Mouse (Mus musculus): ENCODE measurements at regions not wholly inside any gene's neighbourhood (a gene's known extent, or its start where the extent isn't known, plus 50 kb on each side); places are given as distances from the start of the nearest gene placed in this dataset.
A peak's percentile ranks its signal among the peaks of the same experiment; 100 is the strongest.

GRCm38 (mm10) chr3:113811790-113812189 is 181.8 kb upstream of the Rnpc3 start:
- Histone ChIP-seq H3K9ac (replicated peaks; ENCODE audit: low read length) (no peak overlapping the region), H3K27ac (no peak overlapping the region), H3K27me3 (ENCODE audit: insufficient read depth, low read length) (no peaks in the 10 kb centered on the region), H3K4me2 (ENCODE audit: low read depth, low read length) (no peak overlapping the region), H3K9me3 (ENCODE audit: low read length) (no peaks in the 10 kb centered on the region), H3K36me3 (ENCODE audit: insufficient read depth, low read length) (no peaks in the 10 kb centered on the region), H3K4me3 (ENCODE audit: low read length) (no peak overlapping the region), H3K4me1 (ENCODE audit: insufficient read depth, low read length) (no peaks in the 10 kb centered on the region)
- DNase-seq (ENCODE audit: low spot score) = peak; percentile 57
- WGBS = 59% methylated on average over 6 of the region's 6 CpGs
- TF ChIP-seq CTCF (IDR thresholded peaks at IDR 0.05; ENCODE audit: low read depth) = no peak
- ATAC-seq = peak; percentile 68

GRCm38 (mm10) chr3:113859421-113859820 is 170.9 kb upstream of the Col11a1 start:
- ATAC-seq = no peak

GRCm38 (mm10) chr3:113860005-113860404 is 170.3 kb upstream of the Col11a1 start:
- WGBS = 82% methylated on average over 5 of the region's 5 CpGs
- Histone ChIP-seq H3K4me2 (ENCODE audit: low read depth, low read length) (no peak overlapping the region), H3K4me1 (ENCODE audit: insufficient read depth, low read length) (no peaks in the 10 kb centered on the region), H3K9ac (replicated peaks; ENCODE audit: low read length) (no peak overlapping the region), H3K27me3 (ENCODE audit: insufficient read depth, low read length) (no peaks in the 10 kb centered on the region), H3K36me3 (ENCODE audit: insufficient read depth, low read length) (no peaks in the 10 kb centered on the region), H3K27ac (no peak overlapping the region), H3K9me3 (ENCODE audit: low read length) (no peaks in the 10 kb centered on the region), H3K4me3 (ENCODE audit: low read length) (no peak overlapping the region)
- ATAC-seq (no peak), DNase-seq (ENCODE audit: low spot score) (no peak)
- no peak for TF ChIP-seq CTCF (IDR thresholded peaks at IDR 0.05; ENCODE audit: low read depth)

More at GRCm38 (mm10) chr3:113859421-113859820, 170.9 kb upstream of the Col11a1 start:
- no peaks in the 10 kb centered on the region for H3K4me1 ChIP-seq (ENCODE audit: insufficient read depth, low read length)
- H3K27me3 ChIP-seq (ENCODE audit: insufficient read depth, low read length) = no peaks in the 10 kb centered on the region
- no peak overlapping the region for H3K9ac ChIP-seq (replicated peaks; ENCODE audit: low read length)
- 50% methylated on average over 1 of the region's 1 CpGs for WGBS
- H3K9me3 ChIP-seq (ENCODE audit: low read length) = no peaks in the 10 kb centered on the region
- no peak overlapping the region for H3K4me3 ChIP-seq (ENCODE audit: low read length)
- no peaks in the 10 kb centered on the region for H3K36me3 ChIP-seq (ENCODE audit: insufficient read depth, low read length)
- H3K27ac ChIP-seq = no peak overlapping the region
- DNase-seq (ENCODE audit: low spot score) = no peak
- H3K4me2 ChIP-seq (ENCODE audit: low read depth, low read length) = no peak overlapping the region
- TF ChIP-seq CTCF (IDR thresholded peaks at IDR 0.05; ENCODE audit: low read depth) = no peak

- H3K4me2 ChIP-seq (ENCODE audit: low read depth, low read length) = no peak overlapping the region
- no peaks in the 10 kb centered on the region for H3K36me3 ChIP-seq (ENCODE audit: insufficient read depth, low read length)
- no peak for TF ChIP-seq CTCF (IDR thresholded peaks at IDR 0.05; ENCODE audit: low read depth)
- DNase-seq (ENCODE audit: low spot score) (no peak), ATAC-seq (no peak)
- no peak overlapping the region for H3K27ac ChIP-seq
- H3K9me3 ChIP-seq (ENCODE audit: low read length) = no peaks in the 10 kb centered on the region
- no peaks in the 10 kb centered on the region for H3K27me3 ChIP-seq (ENCODE audit: insufficient read depth, low read length)
- no peaks in the 10 kb centered on the region for H3K4me1 ChIP-seq (ENCODE audit: insufficient read depth, low read length)
- H3K4me3 ChIP-seq (ENCODE audit: low read length) = no peak overlapping the region
- H3K9ac ChIP-seq (replicated peaks; ENCODE audit: low read length) = no peak overlapping the region
Observed at GRCm38 (mm10) chr3:113860426-113860825, 169.9 kb upstream of the Col11a1 start.

- Histone ChIP-seq H3K27ac (no peak overlapping the region), H3K4me2 (ENCODE audit: low read depth, low read length) (no peak overlapping the region), H3K9me3 (ENCODE audit: low read length) (no peaks in the 10 kb centered on the region), H3K36me3 (ENCODE audit: insufficient read depth, low read length) (no peaks in the 10 kb centered on the region), H3K27me3 (ENCODE audit: insufficient read depth, low read length) (no peaks in the 10 kb centered on the region), H3K4me3 (ENCODE audit: low read length) (no peak overlapping the region), H3K4me1 (ENCODE audit: insufficient read depth, low read length) (no peaks in the 10 kb centered on the region), H3K9ac (replicated peaks; ENCODE audit: low read length) (no peak overlapping the region)
- 83% methylated on average over 4 of the region's 4 CpGs for WGBS
- ATAC-seq (no peak), DNase-seq (ENCODE audit: low spot score) (no peak)
- no peak for TF ChIP-seq CTCF (IDR thresholded peaks at IDR 0.05; ENCODE audit: low read depth)
Observed at GRCm38 (mm10) chr3:113873226-113873625, 157.1 kb upstream of the Col11a1 start.

GRCm38 (mm10) chr3:113905162-113905561 is 125.2 kb upstream of the Col11a1 start:
- H3K36me3 ChIP-seq (ENCODE audit: insufficient read depth, low read length) = no peaks in the 10 kb centered on the region
- no peaks in the 10 kb centered on the region for H3K9me3 ChIP-seq (ENCODE audit: low read length)
- no peak overlapping the region for H3K27ac ChIP-seq
- no peaks in the 10 kb centered on the region for H3K27me3 ChIP-seq (ENCODE audit: insufficient read depth, low read length)
- no peak for DNase-seq (ENCODE audit: low spot score)
- ATAC-seq = no peak
- H3K4me3 ChIP-seq (ENCODE audit: low read length) = no peak overlapping the region
- 86% methylated on average over 1 of the region's 1 CpGs for WGBS
- H3K4me2 ChIP-seq (ENCODE audit: low read depth, low read length) = no peak overlapping the region
- no peak overlapping the region for H3K9ac ChIP-seq (replicated peaks; ENCODE audit: low read length)
- no peak for TF ChIP-seq CTCF (IDR thresholded peaks at IDR 0.05; ENCODE audit: low read depth)
- H3K4me1 ChIP-seq (ENCODE audit: insufficient read depth, low read length) = no peaks in the 10 kb centered on the region

- 78% methylated on average over 2 of the region's 2 CpGs for WGBS
- Histone ChIP-seq H3K9ac (replicated peaks; ENCODE audit: low read length) (no peak overlapping the region), H3K27me3 (ENCODE audit: insufficient read depth, low read length) (no peaks in the 10 kb centered on the region), H3K36me3 (ENCODE audit: insufficient read depth, low read length) (no peaks in the 10 kb centered on the region), H3K4me2 (ENCODE audit: low read depth, low read length) (no peak overlapping the region), H3K4me3 (ENCODE audit: low read length) (no peak overlapping the region), H3K27ac (no peak overlapping the region; the same call in 1 of the 2 replicates), H3K4me1 (ENCODE audit: insufficient read depth, low read length) (no peaks in the 10 kb centered on the region), H3K9me3 (ENCODE audit: low read length) (no peaks in the 10 kb centered on the region)
- ATAC-seq = peak; percentile 92
- DNase-seq (ENCODE audit: low spot score) = peak; percentile 77
- TF ChIP-seq CTCF (IDR thresholded peaks at IDR 0.05; ENCODE audit: low read depth) = no peak
Observed at GRCm38 (mm10) chr3:113919350-113920179, 110.8 kb upstream of the Col11a1 start.

Data from hindbrain, postnatal 0 days (tissue).